Mouse (Mus musculus) hindbrain, postnatal 0 days (tissue): ENCODE measurements around the gene Gab1. TPM values are rescaled to one million over a fixed set of nuclear protein-coding genes. Genes with fewer than 3 reads are reported as not detected.
A peak's percentile ranks its signal among the peaks of the same experiment; 100 is the strongest.

Source experiments
- ATAC-seq: fragments of 200-750 bp; cut with Nextera tagmentation; 2 replicates; pipeline ENCODE4 v1.8.0; 2017; ENCODE audit warnings: mild to moderate bottlenecking, moderate TSS enrichment, moderate library complexity
- DNase-seq: peaks from one replicate; pipeline ENCODE4 v3.0.0-alpha.2; 2015; ENCODE audit warnings: low spot score
- H3K27ac ChIP-seq: fragments of 300-500 bp; sonication (generic); 2 replicates; pipeline ENCODE4 v1.5.1; 2014; ENCODE audit warnings: mild to moderate bottlenecking
- H3K27me3 ChIP-seq: fragments of 300-500 bp; sonication (generic); 2 replicates; pipeline ENCODE4 v1.6.1; 2014; ENCODE audit warnings: low read length, mixed read lengths; ENCODE audit not compliant: insufficient read depth
- H3K36me3 ChIP-seq: fragments of 300-500 bp; sonication (generic); 2 replicates; pipeline ENCODE4 v1.6.1; 2014; ENCODE audit warnings: low read length, mixed read lengths; ENCODE audit not compliant: insufficient read depth
- H3K4me1 ChIP-seq: fragments of 300-500 bp; sonication (generic); 2 replicates; pipeline ENCODE4 v1.6.1; 2014; ENCODE audit warnings: antibody characterized with exemption, low read length, mixed read lengths; ENCODE audit not compliant: insufficient read depth
- H3K4me2 ChIP-seq: fragments of 300-500 bp; sonication (generic); 2 replicates; pipeline ENCODE4 v1.6.1; 2014; ENCODE audit warnings: low read depth, mild to moderate bottlenecking, low read length, moderate library complexity, mixed read lengths
- H3K4me3 ChIP-seq: fragments of 300-500 bp; sonication (generic); 2 replicates; pipeline ENCODE4 v1.5.1; 2014; ENCODE audit warnings: low read length
- H3K9ac ChIP-seq: fragments of 300-500 bp; sonication (generic); replicated peaks from 2 replicates; pipeline ENCODE4 v1.6.1; 2014; ENCODE audit warnings: mild to moderate bottlenecking, low read length, moderate library complexity, mixed read lengths
- H3K9me3 ChIP-seq: fragments of 300-500 bp; sonication (generic); 2 replicates; pipeline ENCODE4 v1.6.1; 2016; ENCODE audit warnings: low read length, mixed read lengths
- CTCF ChIP-seq: IDR thresholded peaks from 2 replicates; pipeline ENCODE4 v1.5.1; 2016; ENCODE audit warnings: antibody characterized with exemption, control low read depth, low read depth
- WGBS: fragments of 180-500 bp; shearing (Covaris S2); extraction: QIAGEN DNeasy Blood & Tissue Kit; methylation state at CpG from one replicate; pipeline ENCODE4 v1.1.7; 2014; 5-methylcytosine and 5-hydroxymethylcytosine counted together
- polyA plus RNA-seq: library from polyadenylated mRNA; unstranded; fragments of >200 nt; fragmentation: Nextera tagmentation; extraction: Ambion mirVana; gene quantifications from 2 replicates; pipeline ENCODE4 v1.2.1, GENCODE M21; 2015
- total RNA-seq: library from RNA; depleted of rRNA; stranded (reverse); fragments of >200 nt; gene quantifications from 2 replicates; pipeline ENCODE4 v1.2.3, GENCODE M21; 2014

Gene Gab1
- total and polyA plus RNA-seq, 2 experiments from 2014 or later: 14.0 to 32.7 TPM

DNA sequence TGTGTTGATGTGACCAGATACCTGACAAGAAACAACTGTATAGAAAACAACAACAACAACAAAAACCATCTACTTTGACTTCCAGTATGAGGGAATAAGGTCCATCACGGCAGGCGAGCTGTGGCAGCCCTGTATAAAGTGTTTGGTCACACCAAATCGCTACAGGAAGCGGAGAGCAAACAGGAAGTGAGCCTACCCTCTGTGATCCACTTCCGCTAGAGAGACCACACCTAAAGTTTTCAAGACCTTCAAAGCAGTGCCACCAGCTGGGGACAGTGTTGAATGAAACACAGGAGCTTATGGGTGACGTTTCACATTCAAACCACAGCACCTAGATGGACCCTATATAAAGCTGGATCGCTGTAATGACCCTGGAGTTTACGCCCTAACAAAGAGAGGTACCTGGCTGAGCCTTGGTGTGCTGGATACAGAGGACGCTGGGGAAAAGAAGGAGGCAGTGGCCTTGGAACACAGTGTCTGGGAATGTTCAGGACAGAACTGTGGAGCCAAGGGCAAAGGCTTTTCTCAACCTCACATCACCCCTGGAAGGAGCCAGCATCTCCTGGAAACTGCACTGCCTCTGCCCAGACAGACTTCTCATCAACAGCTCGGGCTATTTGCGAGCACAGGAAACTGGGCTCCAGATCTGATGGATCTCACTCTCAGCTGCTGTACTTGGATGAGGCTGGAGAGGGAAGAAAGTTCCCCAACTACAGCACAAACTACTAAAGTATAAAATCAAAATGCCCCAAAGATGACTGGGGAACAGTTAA, 36.3 kb upstream of the Gab1 start:
- Histone ChIP-seq H3K36me3 (no peaks in the 10 kb centered on the region), H3K4me1 (no peaks in the 10 kb centered on the region), H3K27ac (no peak overlapping the region), H3K9me3 (no peaks in the 10 kb centered on the region), H3K4me3 (no peak overlapping the region), H3K4me2 (no peak overlapping the region), H3K9ac (no peak overlapping the region), H3K27me3 (no peaks in the 10 kb centered on the region)
- WGBS: 84% methylated on average over 11 of the region's 11 CpGs
- no peak for TF ChIP-seq CTCF
- ATAC-seq: no peak; the same call in 1 of the 2 replicates
- DNase-seq: no peak

DNA sequence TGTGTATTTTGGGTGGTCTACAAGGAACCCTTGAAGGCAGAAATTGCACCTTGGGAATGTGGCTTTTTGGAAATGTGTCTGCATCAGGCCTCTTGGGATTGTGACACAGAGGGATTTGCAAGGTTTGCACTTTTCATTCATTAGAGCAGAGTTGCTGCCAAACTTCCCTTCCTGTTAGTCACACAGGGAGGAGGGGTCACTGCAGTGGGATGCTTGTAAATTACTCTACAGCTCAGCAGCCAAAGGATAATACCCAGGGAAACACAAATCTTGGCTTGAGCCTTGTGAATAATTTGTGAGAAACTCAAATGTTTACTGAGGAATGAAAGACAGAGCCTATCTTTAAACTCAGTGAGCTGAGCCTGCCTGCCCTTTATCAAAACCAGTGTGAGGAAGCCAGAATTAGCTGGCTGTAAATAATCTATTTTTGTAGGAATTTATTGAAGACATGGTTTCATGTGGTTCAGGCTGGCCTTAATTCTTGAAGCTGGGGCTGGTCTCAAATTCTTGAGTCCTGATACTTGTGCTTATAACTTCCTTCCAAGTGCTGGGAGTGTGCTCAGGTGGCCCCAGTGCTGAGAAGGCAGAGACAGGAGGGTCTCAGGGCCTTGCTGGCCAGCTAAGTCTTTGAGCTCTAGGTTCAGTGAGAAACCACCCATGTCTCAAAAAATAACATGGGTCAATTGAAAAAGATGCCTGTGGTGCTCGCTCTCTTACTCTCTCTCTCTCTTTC, 32.9 kb upstream of the Gab1 start:
- WGBS: 88% methylated on average over 1 of the region's 1 CpGs
- Histone ChIP-seq H3K4me2 (no peak overlapping the region), H3K4me1 (no peaks in the 10 kb centered on the region), H3K36me3 (no peaks in the 10 kb centered on the region), H3K9me3 (no peaks in the 10 kb centered on the region), H3K27ac (peak overlapping the region; percentile 51), H3K27me3 (no peaks in the 10 kb centered on the region), H3K4me3 (no peak overlapping the region), H3K9ac (no peak overlapping the region)
- peak; percentile 72 for ATAC-seq
- TF ChIP-seq CTCF: no peak
- DNase-seq: peak; percentile 76

DNA sequence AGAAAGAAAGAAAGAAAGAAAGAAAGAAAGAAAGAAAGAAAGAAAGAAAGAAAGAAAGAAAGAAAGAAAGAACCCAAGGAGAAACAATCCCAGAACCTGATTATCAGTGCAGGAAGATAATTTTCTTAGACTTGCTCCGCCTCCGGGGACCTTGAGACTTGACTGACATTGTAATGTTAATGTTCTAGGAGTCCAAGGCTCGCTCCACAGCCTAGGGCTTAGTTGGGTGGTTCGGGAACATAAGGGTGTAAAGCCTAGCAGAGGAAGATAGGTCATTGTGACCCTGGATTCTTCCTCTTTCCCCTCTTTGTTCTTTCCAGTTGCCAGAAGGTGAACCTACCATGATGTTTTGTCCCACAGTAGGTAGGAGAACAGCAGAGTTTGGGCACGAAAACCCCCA, 31.1 kb upstream of the Gab1 start:
- TF ChIP-seq CTCF: no peak
- Histone ChIP-seq H3K27ac (no peak overlapping the region), H3K4me3 (no peak overlapping the region), H3K36me3 (no peaks in the 10 kb centered on the region), H3K4me1 (no peaks in the 10 kb centered on the region), H3K27me3 (no peaks in the 10 kb centered on the region), H3K4me2 (no peak overlapping the region), H3K9me3 (no peaks in the 10 kb centered on the region), H3K9ac (no peak overlapping the region)
- DNase-seq: no peak
- no peak for ATAC-seq
- 83% methylated on average over 5 of the region's 5 CpGs for WGBS

DNA sequence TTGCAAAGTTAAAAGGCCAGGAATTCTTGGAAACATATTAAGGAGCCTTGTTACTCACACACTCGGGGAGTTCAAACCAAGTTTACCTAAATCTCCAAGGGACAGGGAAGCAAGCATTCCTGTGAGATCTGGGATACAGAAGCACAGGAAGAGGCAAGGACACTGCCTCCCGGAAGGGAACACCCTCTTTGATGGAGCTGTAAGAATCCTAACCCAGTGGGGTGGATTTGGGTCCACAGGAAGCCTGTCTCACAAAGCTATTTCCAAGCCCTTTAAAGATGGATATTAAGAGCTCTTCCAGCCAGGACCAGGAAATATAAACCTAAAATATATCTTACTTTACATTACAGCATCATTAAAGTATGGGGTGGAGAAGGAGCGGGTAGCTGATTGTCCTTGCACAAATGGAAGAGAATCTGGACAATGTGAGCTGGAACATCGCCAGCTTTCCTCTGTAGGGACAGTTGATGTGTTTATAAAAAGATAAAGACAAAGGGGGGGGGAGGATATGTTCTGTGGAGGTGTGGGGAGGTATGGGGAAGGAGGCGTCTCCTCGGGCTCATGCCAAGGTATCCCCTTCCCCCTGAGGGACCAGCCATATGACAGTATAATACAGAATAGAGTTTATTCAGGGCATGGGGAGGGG, 28.1 kb upstream of the Gab1 start:
- Histone ChIP-seq H3K27ac (no peak overlapping the region), H3K27me3 (no peaks in the 10 kb centered on the region), H3K4me3 (no peak overlapping the region), H3K4me1 (no peaks in the 10 kb centered on the region), H3K4me2 (no peak overlapping the region), H3K9me3 (no peaks in the 10 kb centered on the region), H3K9ac (no peak overlapping the region), H3K36me3 (no peaks in the 10 kb centered on the region)
- no peak for TF ChIP-seq CTCF
- ATAC-seq (no peak), DNase-seq (no peak)
- 60% methylated on average over 6 of the region's 6 CpGs for WGBS

DNA sequence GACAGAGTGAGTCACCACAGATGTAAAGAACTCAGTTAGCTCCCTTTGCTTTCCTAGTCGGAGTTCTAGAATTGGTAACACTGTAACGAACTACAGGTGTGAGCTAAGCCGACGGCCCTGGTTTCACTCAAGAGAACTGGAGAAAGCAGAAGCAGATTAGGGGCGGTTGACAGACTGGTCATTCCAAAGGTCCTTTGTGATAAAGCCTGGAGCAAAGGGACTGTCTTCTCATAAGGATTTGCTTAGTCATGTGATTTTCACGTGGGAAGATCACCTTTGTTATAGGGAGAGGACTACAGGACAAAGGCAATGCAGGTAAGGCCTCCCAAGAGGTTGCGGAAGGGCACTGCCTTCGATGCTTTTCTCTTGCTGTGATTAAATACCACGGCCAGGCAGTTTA, 22.0 kb upstream of the Gab1 start:
- no peak for DNase-seq
- H3K4me1 ChIP-seq: no peaks in the 10 kb centered on the region
- H3K27me3 ChIP-seq: no peaks in the 10 kb centered on the region
- no peaks in the 10 kb centered on the region for H3K9me3 ChIP-seq
- no peak for TF ChIP-seq CTCF
- no peak overlapping the region for H3K9ac ChIP-seq
- no peaks in the 10 kb centered on the region for H3K36me3 ChIP-seq
- WGBS: 83% methylated on average over 9 of the region's 9 CpGs
- H3K4me2 ChIP-seq: no peak overlapping the region
- H3K27ac ChIP-seq: no peak overlapping the region
- ATAC-seq: no peak
- H3K4me3 ChIP-seq: no peak overlapping the region

DNA sequence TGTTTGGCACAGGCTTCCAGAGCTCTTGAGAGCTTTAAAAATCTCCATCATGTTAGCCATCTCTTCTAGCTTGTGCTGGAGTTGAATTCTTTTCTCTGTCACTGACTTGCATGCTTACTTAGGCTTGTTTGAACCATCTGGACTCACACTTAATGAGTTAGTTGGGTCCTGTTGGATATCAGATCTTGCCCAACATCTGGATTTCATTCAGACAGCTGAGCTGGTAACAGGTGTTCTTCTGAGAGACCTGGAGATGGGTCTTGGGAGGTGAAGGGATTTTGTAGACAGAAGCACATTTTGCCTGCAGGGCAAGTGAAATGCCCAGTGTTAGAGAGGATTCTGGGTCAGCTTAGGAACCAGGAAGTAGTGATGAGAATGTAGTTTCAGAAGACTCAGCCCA, 19.0 kb upstream of the Gab1 start:
- Histone ChIP-seq H3K27me3 (no peaks in the 10 kb centered on the region), H3K9ac (no peak overlapping the region), H3K4me2 (no peak overlapping the region), H3K4me3 (no peak overlapping the region), H3K9me3 (no peaks in the 10 kb centered on the region), H3K36me3 (no peaks in the 10 kb centered on the region), H3K27ac (no peak overlapping the region), H3K4me1 (no peaks in the 10 kb centered on the region)
- DNase-seq: no peak
- ATAC-seq: no peak
- TF ChIP-seq CTCF: no peak

DNA sequence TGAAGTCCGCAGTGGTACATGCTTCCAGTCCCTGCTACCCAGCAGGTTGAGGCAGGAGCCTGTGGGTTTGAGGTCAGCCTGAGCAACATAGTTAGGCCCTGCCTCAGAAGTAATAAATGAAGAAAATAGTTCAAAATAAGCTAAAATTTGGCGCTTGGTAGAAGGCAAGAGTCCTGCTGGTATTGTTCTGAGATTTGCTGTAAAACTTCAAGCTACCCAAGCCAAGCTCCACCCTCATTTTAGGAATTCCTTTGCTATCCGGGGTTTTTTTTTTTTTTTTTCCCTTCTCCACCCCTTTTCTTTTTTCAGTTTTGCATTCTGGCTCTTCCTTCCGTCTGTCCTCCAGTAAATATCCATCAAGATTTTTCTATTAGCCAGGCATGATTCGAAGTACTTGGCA, 15.7 kb upstream of the Gab1 start:
- DNase-seq (no peak), ATAC-seq (no peak)
- Histone ChIP-seq H3K27ac (no peak overlapping the region), H3K4me3 (no peak overlapping the region), H3K4me2 (no peak overlapping the region), H3K4me1 (no peaks in the 10 kb centered on the region), H3K36me3 (no peaks in the 10 kb centered on the region), H3K9me3 (no peaks in the 10 kb centered on the region), H3K27me3 (no peaks in the 10 kb centered on the region), H3K9ac (no peak overlapping the region)
- WGBS: 73% methylated on average over 5 of the region's 5 CpGs
- no peak for TF ChIP-seq CTCF
